Mouse (Mus musculus) bone marrow, adult 2 months (tissue): ENCODE results near the gene Prpf3. TPM values are rescaled to one million over a fixed set of nuclear protein-coding genes. Genes with fewer than 3 reads are reported as not detected.
A peak's percentile ranks its signal among the peaks of the same experiment; 100 is the strongest.
"Not testable (repeated sequence)": the region's sequence is repeated elsewhere in the genome, so short reads cannot be mapped to it uniquely, and the experiment has no call there.

ENCODE experiments used
- H3K27ac ChIP-seq: fragments of 200-500 bp; 2 replicates; pipeline ENCODE4 v1.5.1; 2012; ENCODE audit warnings: low read depth, mild to moderate bottlenecking, control low read depth, inconsistent platforms, low read length; ENCODE audit not compliant: control insufficient read depth, poor library complexity, insufficient read depth
- H3K4me1 ChIP-seq: fragments of 200-500 bp; 2 replicates; pipeline ENCODE4 v1.6.1; 2011; ENCODE audit warnings: low read length; ENCODE audit not compliant: control insufficient read depth, insufficient read depth
- H3K4me3 ChIP-seq: fragments of 200-500 bp; replicated peaks from 2 replicates; pipeline ENCODE3; 2011; ENCODE audit warnings: mild to moderate bottlenecking, low read depth, low read length, control low read depth; ENCODE audit not compliant: control insufficient read depth
- CTCF ChIP-seq: fragments of 200-500 bp; IDR thresholded peaks from 2 replicates; pipeline ENCODE4 v1.5.1; 2011; ENCODE audit warnings: low read length, control low read depth; ENCODE audit not compliant: control insufficient read depth, insufficient read depth
- POLR2A ChIP-seq: fragments of 200-500 bp; IDR thresholded peaks from 2 replicates; pipeline ENCODE4 v1.6.1; 2011; ENCODE audit warnings: low read depth, mild to moderate bottlenecking, control low read depth, low read length, borderline replicate concordance; ENCODE audit not compliant: control insufficient read depth
- WGBS: fragments of 180-500 bp; shearing (Covaris S2); methylation state at CpG from one replicate; pipeline ENCODE4 v1.1.7; 2018; 5-methylcytosine and 5-hydroxymethylcytosine counted together
- polyA plus RNA-seq: library from polyadenylated mRNA; stranded (reverse); fragments of >200 nt; gene quantifications from 2 replicates; pipeline ENCODE4 v1.2.4, GENCODE M21; 2011; ENCODE audit warnings: low replicate concordance; ENCODE audit not compliant: missing spikeins, insufficient read depth, insufficient read length

Gene Prpf3
- 49.5 and 55.4 TPM in 2 replicates for polyA plus RNA-seq

DNA sequence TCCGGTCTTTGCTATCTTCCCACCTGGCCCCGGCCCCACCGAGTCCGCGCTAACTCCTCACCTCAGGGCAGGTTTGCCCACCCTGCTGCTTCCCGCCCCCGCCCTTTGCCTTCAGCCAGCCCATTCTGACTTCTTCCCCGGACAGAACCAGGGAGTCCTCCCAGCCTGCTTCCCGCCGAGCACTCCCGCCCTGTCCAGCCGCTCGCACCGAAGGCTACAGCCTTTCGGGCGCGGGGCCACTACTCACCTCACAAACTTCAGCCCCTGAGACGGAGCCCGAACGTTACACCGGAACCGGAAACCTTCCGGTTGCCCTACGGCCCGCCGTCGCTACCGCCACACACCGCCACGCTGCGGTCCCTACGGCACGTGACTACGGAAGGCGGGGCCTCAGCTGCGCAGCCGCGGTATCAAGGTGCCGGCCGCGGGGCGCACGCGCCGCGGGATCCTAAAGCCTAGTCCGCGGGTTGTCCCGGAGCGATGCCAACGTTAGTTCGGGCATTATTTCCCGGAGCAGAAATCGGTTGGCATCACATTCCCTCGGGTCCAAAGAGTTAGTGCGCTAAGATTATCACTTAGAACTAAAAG lies at the start of gene Prpf3:
Gene Prpf3 (minus strand): TSS at position 384 of the 588 bp plus-strand sequence.
- peak within 1 kb of the TSS; percentile 98 for H3K4me3 ChIP-seq
- WGBS, result under 1% methylated on average over 56 of the region's 56 CpGs
- H3K4me1 ChIP-seq, result no peaks in the 10 kb centered on the region
- peak within 1 kb of the TSS; percentile 87 for H3K27ac ChIP-seq
- TF ChIP-seq POLR2A (peak; percentile 83; the same call in 1 of the 2 replicates), CTCF (no peak; the same call in 1 of the 2 replicates)

DNA sequence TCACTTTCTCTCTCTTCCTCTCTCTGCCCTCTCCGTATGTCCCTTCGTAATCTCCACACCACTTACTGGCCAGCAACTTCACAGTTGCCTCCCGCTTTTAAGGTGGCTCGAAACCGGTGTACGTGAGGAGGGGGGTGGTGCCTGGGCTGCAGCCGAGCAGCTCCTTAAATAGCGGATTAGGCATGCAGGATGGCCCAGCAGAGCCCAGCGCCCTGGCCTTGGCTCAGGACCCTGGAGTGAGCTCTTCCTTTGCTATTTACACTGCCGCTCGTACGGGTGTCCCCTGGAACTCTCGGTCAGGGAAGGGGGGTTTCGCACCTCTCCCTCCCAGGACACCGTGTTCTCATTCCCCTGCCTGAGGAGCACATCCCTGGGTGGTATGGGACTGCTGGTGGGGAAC lies 48.9 kb upstream of the Prpf3 start, which contains the start of gene Car14:
Gene Car14 (minus strand): TSS at position 124 of the 400 bp plus-strand sequence.
- Histone ChIP-seq H3K4me1 (no peaks in the 10 kb centered on the region), H3K27ac (no peak within 1 kb of the TSS), H3K4me3 (no peak within 1 kb of the TSS)
- under 1% methylated on average over 15 of the region's 15 CpGs for WGBS
- TF ChIP-seq CTCF, result no peak

DNA sequence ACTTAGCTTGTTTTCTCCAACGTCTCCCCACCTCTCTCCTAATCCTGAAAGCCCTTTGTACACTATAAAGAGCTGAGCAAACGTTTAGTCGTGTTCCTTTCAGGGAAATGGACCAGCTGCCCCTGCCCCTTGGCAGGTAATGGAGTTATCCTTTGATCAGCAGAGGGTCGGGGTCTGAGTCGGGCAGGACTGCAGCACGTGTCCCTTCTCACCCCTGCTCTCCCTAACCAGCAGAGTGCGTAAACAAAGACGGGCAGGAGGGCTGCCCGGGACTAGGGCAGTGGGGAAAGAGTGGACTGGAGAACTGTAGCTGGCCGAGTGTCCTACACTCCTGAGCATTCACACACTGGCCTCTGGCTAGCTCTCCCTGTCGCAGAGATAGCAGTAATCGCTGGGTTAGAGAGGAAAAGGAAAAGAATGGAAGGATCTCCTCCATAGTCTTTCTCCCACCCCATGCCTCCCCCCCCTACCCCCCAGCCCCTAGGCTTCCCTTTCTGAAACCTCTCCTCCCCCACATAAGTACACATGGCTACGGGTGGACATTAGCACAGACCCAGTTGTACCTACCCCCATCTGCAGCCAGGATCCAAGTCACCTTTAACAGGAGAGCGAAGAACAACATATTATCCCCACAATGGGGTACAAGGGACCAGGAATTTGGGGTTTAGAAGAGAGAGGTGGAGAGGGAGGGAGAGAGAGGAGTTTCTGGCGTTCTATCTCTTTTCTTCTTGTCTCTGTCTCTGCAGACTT lies 48.2 kb upstream of the Prpf3 start:
- TF ChIP-seq POLR2A (no peak; the same call in 1 of the 2 replicates), CTCF (no peak)
- WGBS, result 23% methylated on average over 15 of the region's 15 CpGs
- Histone ChIP-seq H3K4me1 (no peaks in the 10 kb centered on the region), H3K27ac (no peak overlapping the region), H3K4me3 (no peak overlapping the region)

DNA sequence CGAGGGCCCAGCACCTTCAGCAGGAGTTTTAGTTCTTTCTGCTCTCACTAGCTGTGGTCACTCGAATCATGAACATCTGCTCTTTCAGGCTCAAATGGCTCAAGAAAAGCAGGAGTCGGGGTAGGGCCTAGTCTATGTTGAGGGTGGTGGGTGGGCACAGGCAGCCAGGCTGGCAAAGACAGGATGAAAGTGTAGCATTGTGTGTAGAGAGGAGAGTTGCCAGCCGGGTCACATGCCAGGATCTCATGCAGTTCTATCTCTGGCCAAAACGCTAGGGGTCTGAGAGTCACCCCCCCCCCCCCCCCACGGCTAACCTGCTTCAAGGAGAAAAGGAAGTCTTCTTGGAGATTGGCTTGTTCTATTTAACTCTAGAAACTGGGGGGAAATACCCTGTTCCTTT lies 47.0 kb upstream of the Prpf3 start:
- 45% methylated on average over 6 of the region's 6 CpGs for WGBS
- Histone ChIP-seq H3K27ac (no peak overlapping the region), H3K4me1 (no peaks in the 10 kb centered on the region), H3K4me3 (no peak overlapping the region)
- no peak for TF ChIP-seq POLR2A
- no peak for TF ChIP-seq CTCF

DNA sequence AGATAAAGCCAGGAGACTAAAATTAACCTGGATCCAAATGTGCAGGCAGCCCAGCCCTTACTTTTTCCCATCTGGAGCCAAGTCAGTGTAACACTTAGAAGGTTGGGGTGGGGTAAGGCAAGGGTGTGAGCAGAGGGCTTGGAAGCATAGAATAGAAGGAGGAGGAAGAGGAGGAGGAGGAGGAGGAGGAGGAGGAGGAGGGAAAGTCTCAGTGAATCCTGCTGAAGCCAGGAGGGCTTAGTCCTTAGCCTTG lies 46.6 kb upstream of the Prpf3 start:
- TF ChIP-seq CTCF (no peak), POLR2A (no peak)
- H3K4me3 ChIP-seq, result no peak overlapping the region
- H3K27ac ChIP-seq, result no peak overlapping the region
- no peaks in the 10 kb centered on the region for H3K4me1 ChIP-seq

DNA sequence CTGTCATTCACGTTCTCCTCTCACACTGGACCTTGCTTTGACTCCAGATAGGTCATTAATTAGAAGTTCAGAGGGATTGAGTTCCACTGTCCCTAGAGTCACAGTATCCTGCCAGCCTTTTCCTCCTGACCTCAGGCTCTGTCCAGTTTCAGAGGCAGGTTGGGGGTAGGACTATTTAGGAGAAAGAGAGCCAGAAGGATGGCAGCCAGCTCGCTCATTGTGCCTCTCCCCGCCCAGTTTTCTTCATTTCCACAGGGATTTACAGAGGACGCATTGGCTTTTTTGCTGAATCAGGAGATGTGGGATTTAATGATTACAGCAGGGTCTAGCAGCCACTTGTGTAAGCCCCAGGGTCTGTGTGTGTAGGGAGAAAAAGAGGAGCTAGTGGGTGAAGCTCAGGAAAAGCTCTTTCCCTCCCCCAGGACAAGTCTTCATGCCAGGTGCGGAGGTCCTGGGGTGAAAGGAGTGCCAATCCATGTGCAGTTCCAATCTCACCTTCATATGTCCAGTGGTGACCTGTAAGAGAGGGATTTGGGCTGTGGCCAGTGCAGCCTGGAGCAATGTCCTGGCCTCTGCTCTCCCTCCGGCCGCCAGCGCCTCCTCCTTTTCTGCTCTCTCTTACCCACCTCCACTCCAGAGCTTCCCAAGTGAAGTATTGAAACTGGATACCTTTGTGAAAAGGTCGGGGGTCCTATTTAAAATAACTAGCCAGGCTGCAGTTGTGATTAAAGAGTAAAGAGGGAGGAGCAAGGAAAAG lies 46.1 kb upstream of the Prpf3 start:
- WGBS, result 80% methylated on average over 9 of the region's 9 CpGs
- TF ChIP-seq CTCF (no peak), POLR2A (no peak)
- no peaks in the 10 kb centered on the region for H3K4me1 ChIP-seq
- H3K4me3 ChIP-seq, result no peak overlapping the region
- no peak overlapping the region for H3K27ac ChIP-seq

DNA sequence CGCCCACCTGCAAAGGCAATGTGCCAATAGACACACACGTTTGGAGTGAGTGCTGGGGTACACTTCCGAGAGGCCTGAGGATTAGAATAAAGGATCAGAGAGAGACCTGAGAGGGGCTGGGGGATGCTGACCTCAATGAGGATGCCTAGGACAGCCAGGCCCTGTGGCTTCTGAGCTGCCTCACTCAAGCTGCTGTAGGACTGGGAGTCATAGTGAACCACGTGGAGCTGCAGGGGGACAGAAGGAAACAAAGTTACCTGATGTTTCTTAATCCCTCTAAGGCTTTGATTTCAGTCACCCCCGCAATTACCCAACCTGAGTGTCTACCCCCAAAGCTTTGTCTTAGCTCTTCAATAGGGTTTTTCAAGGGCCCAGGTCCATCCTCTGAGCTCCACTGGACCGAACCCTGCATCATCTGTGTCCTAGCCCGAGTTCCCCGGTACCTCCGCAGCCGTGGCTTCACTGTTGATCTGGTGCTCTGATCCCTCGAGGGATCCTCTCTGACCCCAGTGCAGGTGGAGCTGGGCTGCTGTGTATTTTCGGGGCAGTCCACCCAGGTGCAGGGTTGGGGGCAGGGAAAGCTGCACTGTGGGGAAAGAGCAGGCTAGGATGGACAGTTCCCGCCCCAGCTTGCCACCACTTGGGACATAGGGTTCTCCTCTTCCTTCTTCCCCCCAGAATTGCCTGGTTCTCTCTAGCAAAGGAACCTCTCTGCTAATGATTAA lies 44.3 kb upstream of the Prpf3 start:
- Histone ChIP-seq H3K27ac (no peak overlapping the region), H3K4me3 (no peak overlapping the region), H3K4me1 (peaks cover 2% of the 10 kb centered on the region)
- WGBS, result 60% methylated on average over 13 of the region's 13 CpGs
- TF ChIP-seq CTCF, result no peak
- TF ChIP-seq POLR2A, result no peak

DNA sequence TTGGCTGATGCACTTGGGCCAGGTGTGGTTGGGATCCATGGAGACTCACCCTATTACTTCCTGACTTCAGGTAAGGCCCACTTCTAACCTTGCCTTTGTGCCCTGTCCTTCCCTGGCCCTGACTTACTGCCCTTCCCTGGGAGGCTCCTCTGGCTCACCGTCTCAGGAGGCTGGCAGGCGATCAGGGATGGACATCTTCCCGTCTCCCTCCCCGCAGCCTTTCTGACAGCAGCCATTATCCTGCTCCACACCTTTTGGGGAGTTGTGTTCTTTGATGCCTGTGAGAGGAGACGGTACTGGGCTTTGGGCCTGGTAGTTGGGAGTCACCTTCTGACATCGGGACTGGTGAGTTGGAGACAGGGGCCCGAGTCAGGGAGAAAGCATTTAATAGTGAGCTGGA lies 39.8 kb upstream of the Prpf3 start:
- not testable (repeated sequence) for H3K4me3 ChIP-seq, H3K27ac ChIP-seq, H3K4me1 ChIP-seq
- WGBS, result 90% methylated on average over 7 of the region's 7 CpGs
